Mouse (Mus musculus): Measurements from ENCODE around the gene Clhc1. TPM values are rescaled to one million over a fixed set of nuclear protein-coding genes. Genes with fewer than 3 reads are reported as not detected.

Gene Clhc1
- not detected in 2 replicates for polyA plus RNA-seq (2012)

DNA sequence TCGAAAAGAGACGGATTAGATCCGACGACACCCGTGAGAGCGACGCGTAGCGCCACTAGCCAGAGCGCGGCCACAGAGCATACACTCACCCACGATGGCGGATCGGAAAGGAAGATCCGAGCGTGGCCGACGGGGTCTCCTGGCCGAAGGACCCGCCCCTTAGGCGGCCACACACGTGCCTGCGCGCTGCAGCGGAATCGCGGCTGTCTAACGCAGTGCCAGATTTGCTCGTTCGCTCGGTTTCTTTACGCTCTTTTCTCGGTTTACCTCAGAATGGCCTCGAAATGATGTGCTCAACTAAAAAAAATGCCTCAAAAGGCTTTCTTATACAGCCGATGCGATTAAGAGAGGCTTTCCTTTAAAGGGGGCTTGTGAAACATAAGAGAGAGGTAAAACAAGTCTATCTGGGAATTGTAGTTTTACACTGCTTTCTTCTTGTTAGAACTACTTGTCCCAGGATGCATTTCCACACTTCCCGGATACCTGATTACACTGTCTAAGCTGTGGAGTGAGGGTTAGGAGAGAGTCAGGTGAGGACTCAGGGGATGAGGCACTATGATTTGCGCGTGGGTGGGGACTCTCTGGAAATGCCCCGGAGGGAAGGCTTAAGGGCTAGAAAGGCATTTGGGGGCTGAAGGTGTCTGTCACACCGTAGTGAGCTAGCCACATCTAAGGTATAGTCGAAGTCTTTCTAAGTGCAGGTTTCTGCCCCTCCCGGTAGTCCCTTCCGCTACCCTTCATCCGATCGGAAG lies at the start of gene Clhc1, which contains the start of gene Rps27a:
Gene Clhc1, plus strand, starts transcription at position 199 of the 752 bp plus-strand sequence.
Gene Rps27a, minus strand, starts transcription at position 358 of the 752 bp plus-strand sequence.
- Histone ChIP-seq H3K4me3 (replicated peaks) (peak within 1 kb of the TSS; percentile 77), H3K27me3 (ENCODE audit: control insufficient read depth) (no peaks in the 10 kb centered on the region), H3K4me1 (ENCODE audit: control insufficient read depth) (peaks cover 30% of the 10 kb centered on the region), H3K36me3 (ENCODE audit: control insufficient read depth) (peaks cover 39% of the 10 kb centered on the region), H3K9me3 (ENCODE audit: control insufficient read depth, low read length) (no peaks in the 10 kb centered on the region)
- TF ChIP-seq TAL1 (IDR thresholded peaks at IDR 0.05; ENCODE audit: low read length), result no peak
- TF ChIP-seq GATA1 (IDR thresholded peaks at IDR 0.05; ENCODE audit: low read length), result no peak

DNA sequence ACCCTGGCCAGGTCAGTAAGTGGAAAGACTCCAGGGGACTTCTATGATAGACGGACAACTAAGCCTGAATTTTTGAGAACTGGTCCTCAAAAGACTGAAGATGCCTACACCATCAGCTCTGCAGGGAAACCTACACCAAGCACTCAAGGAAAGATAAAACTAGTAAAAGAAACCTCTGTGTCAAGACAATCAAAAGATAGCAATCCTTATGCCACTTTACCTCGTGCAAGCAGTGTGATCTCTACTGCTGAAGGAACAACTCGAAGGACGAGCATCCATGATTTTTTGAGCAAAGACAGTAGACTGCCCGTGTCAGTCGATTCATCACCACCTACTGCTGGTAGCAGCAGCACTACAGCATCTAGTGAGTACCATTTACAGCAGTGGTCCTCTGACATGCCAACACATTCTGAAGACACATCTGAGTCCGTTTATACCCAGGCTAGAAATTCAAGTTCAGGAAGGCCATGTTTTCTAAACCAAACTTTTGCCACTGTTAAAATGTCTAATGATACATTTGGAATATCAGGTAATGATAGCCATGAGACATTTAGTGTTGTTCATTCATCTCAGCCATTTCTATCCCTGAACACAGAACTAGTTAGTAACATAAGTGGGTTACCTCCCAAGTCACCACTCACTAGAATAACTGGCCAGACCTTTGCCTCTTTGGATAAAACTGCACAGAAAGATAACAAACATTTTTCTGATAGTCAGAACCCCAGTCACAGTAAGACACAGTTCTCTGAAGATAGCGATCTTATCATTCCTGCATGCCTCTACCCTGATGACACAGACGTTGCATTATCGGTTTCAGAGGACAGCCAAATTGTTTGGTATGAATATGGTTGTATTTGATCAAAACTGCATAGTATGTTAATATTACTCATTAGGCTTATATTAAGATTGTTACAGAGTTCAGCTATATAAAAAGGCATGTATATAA lies 43.5 kb upstream of the Clhc1 start:
- no peak overlapping the region for H3K4me3 ChIP-seq (replicated peaks)
- TF ChIP-seq TAL1 (IDR thresholded peaks at IDR 0.05; ENCODE audit: low read length) (no peak), GATA1 (IDR thresholded peaks at IDR 0.05; ENCODE audit: low read length) (peak; percentile 76)
- no peaks in the 10 kb centered on the region for H3K9me3 ChIP-seq (ENCODE audit: control insufficient read depth, low read length)
- peaks cover 16% of the 10 kb centered on the region for H3K36me3 ChIP-seq (ENCODE audit: control insufficient read depth)
- H3K27me3 ChIP-seq (ENCODE audit: control insufficient read depth), result no peaks in the 10 kb centered on the region
- H3K4me1 ChIP-seq (ENCODE audit: control insufficient read depth), result peaks cover 26% of the 10 kb centered on the region

DNA sequence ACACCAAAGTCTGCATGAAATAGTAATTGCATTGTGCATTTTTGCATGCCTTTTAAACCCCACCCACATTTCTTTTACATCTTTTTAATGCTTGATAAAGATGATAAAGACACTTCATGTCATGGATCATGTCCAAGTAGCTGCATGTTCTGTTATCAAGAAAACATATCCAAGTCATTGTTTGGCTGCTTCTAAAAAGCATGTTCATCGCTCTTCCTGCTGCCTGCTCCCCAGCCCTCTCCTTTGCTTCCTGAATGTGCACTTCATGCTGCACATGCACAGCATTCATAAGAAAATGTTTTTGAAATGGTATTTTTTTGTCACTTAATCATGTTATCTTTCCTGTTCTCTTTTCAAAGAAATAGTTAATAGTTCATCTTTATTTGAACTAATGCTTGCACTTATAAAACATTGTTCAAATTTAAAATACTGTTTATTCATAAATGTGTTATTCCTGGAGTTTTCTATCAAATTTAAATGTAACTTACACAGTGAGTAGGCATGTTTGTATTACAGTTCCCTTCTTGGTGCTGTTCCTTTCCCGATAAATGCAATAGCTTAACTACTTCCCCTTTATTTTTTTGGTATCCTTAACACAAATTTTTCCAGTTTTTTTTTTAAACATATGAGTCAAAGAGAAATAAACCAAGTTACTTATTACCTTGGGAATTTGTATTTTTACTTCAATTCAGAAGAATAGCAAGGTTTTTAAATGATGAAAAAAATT lies 42.7 kb upstream of the Clhc1 start:
- peaks cover 15% of the 10 kb centered on the region for H3K36me3 ChIP-seq (ENCODE audit: control insufficient read depth)
- no peaks in the 10 kb centered on the region for H3K27me3 ChIP-seq (ENCODE audit: control insufficient read depth)
- no peaks in the 10 kb centered on the region for H3K9me3 ChIP-seq (ENCODE audit: control insufficient read depth, low read length)
- H3K4me3 ChIP-seq (replicated peaks), result no peak overlapping the region
- TF ChIP-seq GATA1 (IDR thresholded peaks at IDR 0.05; ENCODE audit: low read length) (no peak), TAL1 (IDR thresholded peaks at IDR 0.05; ENCODE audit: low read length) (no peak)
- H3K4me1 ChIP-seq (ENCODE audit: control insufficient read depth), result peaks cover 26% of the 10 kb centered on the region

DNA sequence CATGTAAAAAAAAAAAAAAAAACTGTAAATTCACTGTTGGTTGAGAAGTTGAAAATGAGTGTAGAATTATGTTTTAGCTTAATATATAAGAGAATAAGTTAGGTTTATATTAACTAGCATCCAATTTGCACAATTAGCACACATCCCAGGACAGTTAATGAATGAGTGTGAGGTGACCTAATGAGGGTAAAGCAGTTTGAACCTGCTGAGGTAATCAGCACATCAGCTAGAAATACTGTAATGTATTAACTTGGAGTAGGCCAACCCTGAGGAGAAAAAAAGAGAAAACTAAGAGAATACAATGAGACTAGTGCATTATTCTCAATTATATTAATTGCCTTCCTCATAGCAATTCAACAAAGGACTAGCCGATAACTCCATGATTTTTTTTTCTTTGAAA lies 38.3 kb upstream of the Clhc1 start:
- H3K36me3 ChIP-seq (ENCODE audit: control insufficient read depth), result peaks cover 32% of the 10 kb centered on the region
- H3K4me3 ChIP-seq (replicated peaks), result no peak overlapping the region
- no peaks in the 10 kb centered on the region for H3K27me3 ChIP-seq (ENCODE audit: control insufficient read depth)
- H3K4me1 ChIP-seq (ENCODE audit: control insufficient read depth), result peaks cover 30% of the 10 kb centered on the region
- TF ChIP-seq GATA1 (IDR thresholded peaks at IDR 0.05; ENCODE audit: low read length) (no peak), TAL1 (IDR thresholded peaks at IDR 0.05; ENCODE audit: low read length) (no peak)
- no peaks in the 10 kb centered on the region for H3K9me3 ChIP-seq (ENCODE audit: control insufficient read depth, low read length)

DNA sequence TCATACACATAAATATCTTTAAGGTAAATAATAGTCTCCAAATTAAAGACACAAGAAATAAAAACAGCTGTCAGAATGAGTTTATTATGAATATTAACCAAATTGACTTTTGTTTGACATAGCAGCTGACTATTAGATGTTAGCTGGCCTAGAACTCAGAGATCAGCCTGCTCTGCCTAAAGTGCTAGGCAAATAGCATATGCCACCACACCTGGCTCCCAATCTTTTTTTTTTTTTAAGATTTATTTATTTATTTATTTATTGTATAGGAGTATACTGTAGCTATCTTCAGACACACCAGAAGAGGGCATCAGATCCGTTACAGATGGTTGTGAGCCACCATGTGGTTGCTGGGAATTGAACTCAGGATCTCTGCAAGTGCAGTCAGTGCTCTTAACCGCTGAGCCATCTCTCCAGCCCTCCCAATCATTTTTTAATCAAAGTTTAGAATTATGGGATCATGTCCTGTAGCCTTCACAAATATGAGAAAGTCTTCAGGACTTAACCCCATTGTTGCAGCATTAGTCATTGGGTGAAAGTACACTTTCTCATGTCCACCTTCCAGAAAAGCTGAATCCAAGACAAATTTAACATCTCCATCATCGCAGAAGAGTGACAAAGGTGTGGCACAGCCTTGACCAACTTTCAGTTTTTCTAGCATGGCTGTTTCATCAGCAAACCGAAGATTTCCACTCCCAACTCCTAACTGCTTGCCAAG lies 34.8 kb upstream of the Clhc1 start:
- no peak for TF ChIP-seq TAL1 (IDR thresholded peaks at IDR 0.05; ENCODE audit: low read length)
- TF ChIP-seq GATA1 (IDR thresholded peaks at IDR 0.05; ENCODE audit: low read length), result no peak
- H3K9me3 ChIP-seq (ENCODE audit: control insufficient read depth, low read length), result no peaks in the 10 kb centered on the region
- H3K4me1 ChIP-seq (ENCODE audit: control insufficient read depth), result peaks cover 24% of the 10 kb centered on the region
- no peak overlapping the region for H3K4me3 ChIP-seq (replicated peaks)
- H3K27me3 ChIP-seq (ENCODE audit: control insufficient read depth), result no peaks in the 10 kb centered on the region
- peaks cover 27% of the 10 kb centered on the region for H3K36me3 ChIP-seq (ENCODE audit: control insufficient read depth)

DNA sequence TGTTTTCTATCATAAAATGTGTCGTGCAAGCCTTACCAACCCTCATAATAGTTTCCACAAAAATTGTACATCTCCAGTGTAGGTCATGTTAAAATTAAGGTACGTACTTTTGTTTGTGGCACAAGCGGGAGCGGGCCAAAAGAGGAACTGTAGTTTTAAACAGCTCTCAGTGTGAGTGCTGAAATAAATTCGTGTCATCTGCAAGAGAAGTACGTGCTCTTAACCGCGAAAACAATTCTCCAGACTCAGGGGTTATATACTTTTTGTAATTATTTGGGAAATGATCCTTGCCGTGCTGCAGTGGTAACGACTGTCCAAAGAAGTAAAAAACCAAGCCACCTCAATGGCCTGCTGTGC lies 33.4 kb upstream of the Clhc1 start:
- no peak for TF ChIP-seq TAL1 (IDR thresholded peaks at IDR 0.05; ENCODE audit: low read length)
- no peak for TF ChIP-seq GATA1 (IDR thresholded peaks at IDR 0.05; ENCODE audit: low read length)
- Histone ChIP-seq H3K27me3 (ENCODE audit: control insufficient read depth) (peaks cover 4% of the 10 kb centered on the region; the same call in 1 of the 2 replicates), H3K36me3 (ENCODE audit: control insufficient read depth) (peaks cover 27% of the 10 kb centered on the region), H3K4me1 (ENCODE audit: control insufficient read depth) (peaks cover 24% of the 10 kb centered on the region), H3K4me3 (replicated peaks) (peak overlapping the region; percentile 90), H3K9me3 (ENCODE audit: control insufficient read depth, low read length) (no peaks in the 10 kb centered on the region)

DNA sequence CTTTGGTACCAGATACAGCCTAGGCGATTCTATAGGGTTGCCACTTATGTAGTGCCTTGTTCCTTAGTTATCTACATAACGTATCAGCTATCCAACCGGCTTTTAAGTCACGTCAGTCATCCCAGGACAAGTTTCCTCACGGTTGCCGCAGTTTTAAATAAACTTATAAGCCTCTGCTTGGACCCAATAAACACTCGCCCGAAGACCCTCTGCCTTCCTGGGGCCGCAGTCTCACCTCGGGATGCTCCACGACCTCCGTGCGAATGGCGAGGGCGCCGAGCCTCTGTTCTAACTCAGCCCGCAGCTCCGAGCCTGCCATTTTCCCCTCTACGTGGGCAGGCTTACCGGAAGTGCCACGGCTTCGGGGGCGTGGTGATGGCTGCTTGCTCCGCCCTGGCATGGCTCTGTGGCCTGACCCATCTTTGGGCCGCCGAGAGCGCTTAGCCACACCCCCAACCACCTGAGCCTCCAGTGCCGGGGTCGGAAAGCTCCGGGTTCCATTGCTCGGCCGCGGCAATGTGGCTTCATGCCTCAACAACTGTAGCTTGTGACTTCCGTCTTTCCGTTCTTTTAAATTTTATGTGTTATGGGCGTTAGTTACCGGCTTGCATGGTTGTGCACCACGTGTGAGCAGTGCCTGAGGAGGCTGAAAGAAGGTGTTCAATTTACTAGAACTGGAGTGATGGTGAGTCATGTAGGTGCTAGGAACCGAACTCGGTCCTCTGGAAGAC lies 32.9 kb upstream of the Clhc1 start, which contains the start of gene Prorsd1:
Gene Prorsd1, minus strand, starts transcription at position 352 of the 731 bp plus-strand sequence.
- Histone ChIP-seq H3K36me3 (ENCODE audit: control insufficient read depth) (peaks cover 27% of the 10 kb centered on the region), H3K9me3 (ENCODE audit: control insufficient read depth, low read length) (no peaks in the 10 kb centered on the region), H3K27me3 (ENCODE audit: control insufficient read depth) (peaks cover 4% of the 10 kb centered on the region; the same call in 1 of the 2 replicates), H3K4me3 (replicated peaks) (peak within 1 kb of the TSS; percentile 90), H3K4me1 (ENCODE audit: control insufficient read depth) (peaks cover 24% of the 10 kb centered on the region)
- TF ChIP-seq GATA1 (IDR thresholded peaks at IDR 0.05; ENCODE audit: low read length) (peak; percentile 29; the same call in 1 of the 2 replicates), TAL1 (IDR thresholded peaks at IDR 0.05; ENCODE audit: low read length) (no peak)

Measured in erythroblast, embryonic 14.5 days (primary cell).